Mouse (Mus musculus): Measurements from ENCODE around the gene Kcnk4. TPM values are rescaled to one million over a fixed set of nuclear protein-coding genes. Genes with fewer than 3 reads are reported as not detected.

Gene Kcnk4
- total and polyA plus RNA-seq, 3 experiments, result 0.21 to 0.80 TPM; not detected in 1

DNA sequence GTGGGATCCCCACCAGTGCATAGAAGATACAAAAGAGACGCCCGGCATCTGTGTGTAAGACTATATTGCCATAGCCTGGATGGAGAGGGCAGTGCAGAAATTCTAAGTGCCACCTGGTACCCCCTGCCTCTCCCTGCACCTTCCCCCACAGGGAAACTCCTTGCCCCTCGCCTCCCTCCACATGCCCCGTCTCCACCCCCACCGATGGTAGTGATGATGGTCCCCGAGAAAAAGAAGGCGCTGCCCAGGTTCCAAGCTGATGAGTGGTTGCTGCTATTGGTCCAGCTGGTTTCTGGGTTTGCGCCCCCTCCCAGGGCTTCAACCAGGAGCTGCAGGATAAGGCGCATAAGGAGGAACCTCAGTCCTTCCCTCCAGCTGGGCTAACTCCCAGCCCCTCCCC is 6.2 kb downstream of the Kcnk4 start:
- Histone ChIP-seq H3K9me3 (replicated peaks; ENCODE audit: low read length) (no peaks in the 10 kb centered on the region), H3K27ac (ENCODE audit: insufficient read depth, low read depth) (no peak overlapping the region), H3K4me1 (ENCODE audit: control insufficient read depth in 1 of 2, insufficient read depth in 2 of 2) (peaks cover 3 to 7% of the 10 kb centered on the region in 2 experiments), H3K36me3 (replicated peaks in 1 of 2; ENCODE audit: control insufficient read depth in 1 of 2, insufficient read depth in 1 of 2, low read length in 1 of 2) (no peaks in the 10 kb centered on the region), H3K79me2 (replicated peaks; ENCODE audit: control insufficient read depth, extremely low read depth, insufficient read depth, poor library complexity, severe bottlenecking) (no peaks in the 10 kb centered on the region), H3K4me3 (replicated peaks in 1 of 3; ENCODE audit: low read depth in 2 of 3, low read length in 2 of 3, poor library complexity in 1 of 3) (no peak overlapping the region), H3K27me3 (replicated peaks) (peaks cover 3% of the 10 kb centered on the region), H3K9ac (ENCODE audit: insufficient read depth, low read depth) (no peak overlapping the region), H3K4me2 (ENCODE audit: insufficient read depth, low read depth, poor library complexity, severe bottlenecking) (no peak overlapping the region)
- in situ Hi-C loops (cut with MboI; ENCODE audit: low pct_ligation_motif_present, low pct_unique_long_range_greater_than_20kb, low sequenced_read_pairs), result no loop called here
- DNase-seq (ENCODE audit: extremely low read depth), result no peak
- TF ChIP-seq IRF4 (IDR thresholded peaks at IDR 0.05; ENCODE audit: low read depth, low read length), result no peak
- TF ChIP-seq KAT2A (IDR thresholded peaks at IDR 0.05; ENCODE audit: insufficient replicate concordance, low read length), result no peak
- no peak for TF ChIP-seq RAD21 (IDR thresholded peaks at IDR 0.05; ENCODE audit: low read depth, low read length)
- no peak for TF ChIP-seq UBTF (IDR thresholded peaks at IDR 0.05; ENCODE audit: low read depth, low read length)
- no peak for TF ChIP-seq JUN (IDR thresholded peaks at IDR 0.05; ENCODE audit: insufficient read depth, low read depth, low read length)
- TF ChIP-seq TCF12 (IDR thresholded peaks at IDR 0.05; ENCODE audit: low read depth, low read length), result no peak
- no peak for TF ChIP-seq ZC3H11A (IDR thresholded peaks at IDR 0.05; ENCODE audit: low read depth, low read length)
- dilution Hi-C loops (cut with MboI; ENCODE audit: extremely low pct_ligation_motif_present, extremely low pct_unique_long_range_greater_than_20kb, low sequenced_read_pairs), result no loop called here

DNA sequence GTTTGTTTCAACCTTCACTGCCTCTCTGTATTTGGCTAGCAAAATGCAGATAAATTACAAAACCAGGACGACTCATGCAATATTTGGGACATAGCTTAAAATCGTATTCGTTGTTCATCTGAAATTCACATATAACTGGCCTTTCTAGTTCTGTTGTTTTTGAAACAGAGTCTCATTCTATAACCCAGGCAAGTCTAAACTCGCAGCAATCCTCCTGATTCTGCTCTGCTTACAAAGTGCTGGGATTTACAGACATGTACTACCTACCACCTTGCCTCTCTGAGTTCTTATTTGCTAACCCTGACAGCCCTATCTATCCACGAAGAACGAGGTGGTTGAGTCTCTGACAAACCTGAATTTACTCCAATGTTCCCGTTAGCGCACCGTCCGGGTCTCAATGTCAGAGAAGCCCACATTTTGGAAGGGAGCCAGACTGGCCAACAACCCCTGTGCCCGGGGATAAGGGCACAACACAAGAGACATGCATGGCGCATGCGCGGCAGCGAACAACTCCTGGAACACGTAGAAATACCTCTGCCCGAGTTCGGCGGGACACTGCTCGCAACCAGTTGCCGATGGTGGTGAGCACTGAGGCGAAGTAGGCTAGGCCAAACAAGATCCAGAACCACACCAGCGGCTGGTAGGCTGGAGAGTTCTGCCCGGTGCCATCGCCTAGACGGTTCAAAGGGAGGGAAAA is 7.6 kb downstream of the Kcnk4 start:
- dilution Hi-C loops (cut with MboI; ENCODE audit: extremely low pct_ligation_motif_present, extremely low pct_unique_long_range_greater_than_20kb, low sequenced_read_pairs) (no loop called here), in situ Hi-C loops (cut with MboI; ENCODE audit: low pct_ligation_motif_present, low pct_unique_long_range_greater_than_20kb, low sequenced_read_pairs) (no loop called here)
- Histone ChIP-seq H3K9ac (ENCODE audit: insufficient read depth, low read depth) (no peak overlapping the region), H3K4me1 (ENCODE audit: control insufficient read depth in 1 of 2, insufficient read depth in 2 of 2) (peaks cover 3 to 15% of the 10 kb centered on the region in 2 experiments), H3K4me2 (ENCODE audit: insufficient read depth, low read depth, poor library complexity, severe bottlenecking) (no peak overlapping the region), H3K9me3 (replicated peaks; ENCODE audit: low read length) (no peaks in the 10 kb centered on the region), H3K27me3 (replicated peaks) (peaks cover 3% of the 10 kb centered on the region), H3K79me2 (replicated peaks; ENCODE audit: control insufficient read depth, extremely low read depth, insufficient read depth, poor library complexity, severe bottlenecking) (no peaks in the 10 kb centered on the region), H3K27ac (ENCODE audit: insufficient read depth, low read depth) (no peak overlapping the region), H3K36me3 (replicated peaks in 1 of 2; ENCODE audit: control insufficient read depth in 1 of 2, insufficient read depth in 1 of 2, low read length in 1 of 2) (no peaks in the 10 kb centered on the region), H3K4me3 (replicated peaks in 1 of 3; ENCODE audit: low read depth in 2 of 3, low read length in 2 of 3, poor library complexity in 1 of 3) (no peak overlapping the region)
- DNase-seq (ENCODE audit: extremely low read depth), result no peak
- TF ChIP-seq JUND (conservative IDR thresholded peaks at IDR 0.05; ENCODE audit: low read depth, low read length), result no peak
- TF ChIP-seq ELF1 (IDR thresholded peaks at IDR 0.05; ENCODE audit: low read depth, low read length), result no peak
- no peak for TF ChIP-seq TBP (conservative IDR thresholded peaks at IDR 0.05; ENCODE audit: low read depth, low read length)
- no peak for TF ChIP-seq PAX5 (IDR thresholded peaks at IDR 0.05; ENCODE audit: low read length)
- TF ChIP-seq SMC3 (IDR thresholded peaks at IDR 0.05; ENCODE audit: low read depth, low read length), result no peak
- no peak for TF ChIP-seq UBTF (IDR thresholded peaks at IDR 0.05; ENCODE audit: low read depth, low read length)
- no peak for TF ChIP-seq CTCF (conservative IDR thresholded peaks at IDR 0.05 in 1 of 2, IDR thresholded peaks at IDR 0.05 in 1 of 2; ENCODE audit: low read depth in 2 of 2, low read length in 2 of 2)
- no peak for TF ChIP-seq E2F4 (IDR thresholded peaks at IDR 0.05; ENCODE audit: insufficient replicate concordance, low read depth, low read length)
- no peak for TF ChIP-seq ZNF384 (IDR thresholded peaks at IDR 0.05; ENCODE audit: low read depth, low read length)
- TF ChIP-seq JUN (IDR thresholded peaks at IDR 0.05; ENCODE audit: insufficient read depth, low read depth, low read length), result no peak
- TF ChIP-seq KAT2A (IDR thresholded peaks at IDR 0.05; ENCODE audit: insufficient replicate concordance, low read length), result no peak
- TF ChIP-seq SIN3A (IDR thresholded peaks at IDR 0.05; ENCODE audit: low read length), result no peak
- TF ChIP-seq ZMIZ1 (IDR thresholded peaks at IDR 0.05; ENCODE audit: low read depth, low read length), result no peak
- TF ChIP-seq POLR2A (IDR thresholded peaks at IDR 0.05; ENCODE audit: low read depth, low read length), result no peak
- TF ChIP-seq MXI1 (IDR thresholded peaks at IDR 0.05; ENCODE audit: low read depth, low read length), result no peak

Data from CH12.LX (cell line).